Mouse (Mus musculus) spleen, adult 2 months (tissue): ENCODE measurements at regions not wholly inside any gene's neighbourhood (a gene's known extent, or its start where the extent isn't known, plus 50 kb on each side); places are given as distances from the start of the nearest gene placed in this dataset.

ENCODE experiments used
- DNase-seq, 2 experiments: peaks; one replicate each; pipeline versions ENCODE4 v3.0.0 to v3.0.0-alpha.2; 2012 to 2021; ENCODE audit warnings: low spot score in 2 of 2, low read depth in 1 of 2
- H3K27ac ChIP-seq: fragments of 200-500 bp; 2 replicates; pipeline ENCODE4 v1.5.1; 2012; ENCODE audit warnings: low read length, inconsistent platforms; ENCODE audit not compliant: insufficient read depth
- H3K27me3 ChIP-seq: fragments of 200-500 bp; 2 replicates; pipeline ENCODE4 v1.6.1; 2012; ENCODE audit warnings: mild to moderate bottlenecking, moderate library complexity, low read length, inconsistent platforms; ENCODE audit not compliant: control insufficient read depth, insufficient read depth
- H3K36me3 ChIP-seq: fragments of 200-500 bp; 2 replicates; pipeline ENCODE4 v1.6.1; 2012; ENCODE audit warnings: mild to moderate bottlenecking, low read length, inconsistent platforms; ENCODE audit not compliant: control insufficient read depth, insufficient read depth
- H3K4me1 ChIP-seq: fragments of 200-500 bp; 2 replicates; pipeline ENCODE4 v1.6.1; 2011; ENCODE audit warnings: inconsistent platforms; ENCODE audit not compliant: control insufficient read depth, insufficient read depth, insufficient read length
- H3K4me3 ChIP-seq: fragments of 200-500 bp; 2 replicates; pipeline ENCODE4 v1.5.1; 2011; ENCODE audit warnings: mild to moderate bottlenecking, inconsistent platforms; ENCODE audit not compliant: insufficient read depth, insufficient read length; ENCODE audit errors: extremely low read depth
- CTCF ChIP-seq: fragments of 200-500 bp; IDR thresholded peaks from 2 replicates; pipeline ENCODE4 v1.5.1; 2011; ENCODE audit warnings: mild to moderate bottlenecking, inconsistent platforms; ENCODE audit not compliant: insufficient read depth, insufficient read length, insufficient replicate concordance; ENCODE audit errors: extremely low read depth
- POLR2A ChIP-seq: fragments of 200-500 bp; IDR thresholded peaks from 2 replicates; pipeline ENCODE4 v1.6.1; 2011; ENCODE audit warnings: low read depth, low read length, inconsistent platforms
- WGBS: fragments of 180-500 bp; shearing (Covaris S2); methylation state at CpG from one replicate; pipeline ENCODE4 v1.1.7; 2018; 5-methylcytosine and 5-hydroxymethylcytosine counted together

DNA sequence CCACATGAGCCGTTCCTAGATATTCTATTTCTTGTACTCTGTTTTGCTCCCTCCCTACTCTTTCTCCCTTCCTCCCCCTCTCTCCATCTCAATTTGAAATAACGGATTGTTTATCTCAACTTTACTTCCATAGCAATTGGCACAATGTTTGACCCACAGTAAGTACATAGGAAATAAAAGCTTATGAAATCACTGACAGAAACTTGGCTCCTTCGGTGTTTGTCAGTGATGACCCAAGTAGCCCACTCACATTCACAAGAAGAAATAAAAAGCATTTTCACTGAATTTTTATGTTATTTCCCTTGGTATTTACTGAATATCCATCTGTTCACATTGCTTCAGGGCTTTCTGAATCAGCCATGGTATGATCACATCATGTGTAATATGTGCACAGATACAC lies 260.2 kb upstream of the Actbl2 start:
- WGBS = 85% methylated on average over 3 of the region's 3 CpGs
- Histone ChIP-seq H3K4me3 (no peak overlapping the region), H3K36me3 (no peaks in the 10 kb centered on the region), H3K27me3 (no peaks in the 10 kb centered on the region), H3K27ac (no peak overlapping the region), H3K4me1 (no peaks in the 10 kb centered on the region)
- TF ChIP-seq POLR2A (no peak), CTCF (no peak)
- no peak for DNase-seq

DNA sequence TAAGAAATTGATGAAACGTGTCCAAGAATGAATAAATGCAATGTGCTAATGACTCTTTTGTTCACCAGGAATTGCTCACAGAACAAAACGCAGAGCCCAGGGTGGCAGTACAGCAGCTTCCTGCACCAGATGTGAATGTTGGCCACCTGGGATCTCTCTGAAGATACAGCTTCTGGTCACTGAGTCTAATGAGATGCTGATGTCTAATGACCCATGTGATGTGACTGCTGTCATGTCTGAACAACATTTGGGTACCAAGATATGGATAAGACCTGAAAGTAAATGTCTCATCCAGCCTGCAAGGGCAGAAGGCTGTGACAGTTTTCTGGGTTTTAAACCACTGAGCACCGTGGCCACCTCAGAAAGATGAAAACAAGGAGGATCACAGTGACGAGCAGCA lies 252.1 kb upstream of the Actbl2 start:
- H3K4me1 ChIP-seq = no peaks in the 10 kb centered on the region
- TF ChIP-seq POLR2A = no peak
- no peak for TF ChIP-seq CTCF
- H3K27me3 ChIP-seq = no peaks in the 10 kb centered on the region
- no peak overlapping the region for H3K4me3 ChIP-seq
- WGBS = 88% methylated on average over 4 of the region's 4 CpGs
- no peaks in the 10 kb centered on the region for H3K36me3 ChIP-seq
- no peak overlapping the region for H3K27ac ChIP-seq
- DNase-seq = no peak

DNA sequence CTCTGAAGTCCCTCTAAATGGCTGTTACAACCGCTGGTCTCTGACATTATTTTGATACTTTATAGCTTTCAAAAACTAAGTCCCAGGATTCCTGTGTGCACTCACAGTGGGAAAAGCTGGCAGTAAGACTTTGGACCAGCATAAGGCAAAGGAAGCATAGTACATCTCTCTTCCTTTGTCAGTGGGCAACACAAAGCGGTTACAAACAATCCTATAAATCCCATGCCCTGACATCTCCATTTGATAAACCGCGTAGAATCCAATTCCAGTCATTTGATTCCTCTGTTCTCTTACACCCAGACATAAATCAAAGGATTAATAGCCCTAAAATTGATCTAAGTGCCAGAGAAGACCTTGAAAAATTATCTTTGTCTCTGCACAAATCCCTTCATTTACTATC lies 240.7 kb upstream of the Actbl2 start:
- Histone ChIP-seq H3K27ac (no peak overlapping the region), H3K36me3 (no peaks in the 10 kb centered on the region), H3K4me1 (no peaks in the 10 kb centered on the region), H3K4me3 (no peak overlapping the region), H3K27me3 (no peaks in the 10 kb centered on the region)
- TF ChIP-seq CTCF (no peak), POLR2A (no peak)
- WGBS = 91% methylated on average over 4 of the region's 4 CpGs
- no peak for DNase-seq

DNA sequence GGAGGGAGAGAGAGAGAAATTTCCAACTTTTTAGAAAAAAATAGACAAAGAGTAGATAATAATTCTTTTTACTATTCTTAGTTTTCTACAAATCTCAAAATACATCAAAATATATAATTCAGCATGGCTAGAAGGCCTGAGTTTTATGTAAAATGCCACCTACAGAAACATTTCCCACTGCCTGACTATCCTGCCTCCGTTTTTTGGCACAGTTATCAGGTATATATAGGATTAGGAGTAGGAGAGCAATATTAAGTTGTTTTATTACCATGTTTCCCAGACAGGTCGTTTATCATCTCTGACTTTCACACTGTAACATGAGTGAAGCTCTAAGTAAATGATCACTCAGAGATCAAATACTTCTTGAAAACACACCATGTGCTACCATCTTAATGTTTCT lies 224.7 kb upstream of the Actbl2 start:
- no peak overlapping the region for H3K4me3 ChIP-seq
- H3K27me3 ChIP-seq = no peaks in the 10 kb centered on the region
- 68% methylated on average over 2 of the region's 2 CpGs for WGBS
- no peak for TF ChIP-seq POLR2A
- no peak for TF ChIP-seq CTCF
- no peaks in the 10 kb centered on the region for H3K4me1 ChIP-seq
- no peaks in the 10 kb centered on the region for H3K36me3 ChIP-seq
- H3K27ac ChIP-seq = no peak overlapping the region
- DNase-seq = no peak

DNA sequence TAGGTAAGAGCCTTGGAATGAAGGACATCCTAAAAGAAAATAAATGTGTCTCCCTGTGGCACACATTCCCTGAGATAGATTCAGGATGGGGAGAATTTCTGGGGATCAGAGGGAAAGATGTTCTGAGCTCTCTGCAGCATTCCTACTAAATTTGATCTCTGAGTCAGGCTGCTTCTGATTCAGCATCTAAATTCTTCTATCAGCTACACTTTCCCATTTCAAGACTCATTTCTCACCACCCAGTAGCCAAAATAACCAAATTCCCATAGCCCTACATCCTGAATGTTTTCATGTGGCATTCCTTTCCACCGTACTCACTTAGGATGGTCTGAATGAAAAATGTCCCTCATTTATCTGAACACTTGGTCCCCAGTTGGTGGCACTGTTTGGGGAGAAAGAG lies 223.2 kb upstream of the Actbl2 start:
- Histone ChIP-seq H3K4me3 (no peak overlapping the region), H3K27ac (no peak overlapping the region), H3K36me3 (no peaks in the 10 kb centered on the region), H3K4me1 (no peaks in the 10 kb centered on the region), H3K27me3 (no peaks in the 10 kb centered on the region)
- 87% methylated on average over 1 of the region's 1 CpGs for WGBS
- no peak for DNase-seq
- TF ChIP-seq CTCF (no peak), POLR2A (no peak)

DNA sequence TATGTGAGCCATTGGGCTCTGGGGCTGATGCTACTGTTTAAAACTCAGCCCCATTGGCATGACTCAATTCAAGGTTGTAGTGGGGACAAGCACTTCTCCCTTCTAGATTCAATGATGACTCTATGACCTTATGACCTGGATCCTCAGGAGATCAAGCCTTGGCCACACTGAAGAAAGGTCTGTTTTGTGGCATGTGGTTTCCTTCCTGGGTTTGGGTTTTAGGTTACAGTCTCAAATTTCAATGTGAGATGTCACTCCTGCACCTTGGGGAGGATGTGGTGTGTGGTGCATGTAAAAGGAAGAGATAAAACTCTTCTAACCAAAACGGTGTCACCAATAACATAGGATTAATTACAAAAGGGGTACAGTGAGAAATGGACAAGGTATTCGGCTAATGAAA lies 211.2 kb upstream of the Actbl2 start:
- no peak for DNase-seq
- Histone ChIP-seq H3K4me1 (no peaks in the 10 kb centered on the region), H3K36me3 (no peaks in the 10 kb centered on the region), H3K27me3 (no peaks in the 10 kb centered on the region; the same call in 1 of the 2 replicates), H3K27ac (no peak overlapping the region), H3K4me3 (no peak overlapping the region)
- 1% methylated on average over 2 of the region's 2 CpGs for WGBS
- TF ChIP-seq POLR2A = no peak
- no peak for TF ChIP-seq CTCF

DNA sequence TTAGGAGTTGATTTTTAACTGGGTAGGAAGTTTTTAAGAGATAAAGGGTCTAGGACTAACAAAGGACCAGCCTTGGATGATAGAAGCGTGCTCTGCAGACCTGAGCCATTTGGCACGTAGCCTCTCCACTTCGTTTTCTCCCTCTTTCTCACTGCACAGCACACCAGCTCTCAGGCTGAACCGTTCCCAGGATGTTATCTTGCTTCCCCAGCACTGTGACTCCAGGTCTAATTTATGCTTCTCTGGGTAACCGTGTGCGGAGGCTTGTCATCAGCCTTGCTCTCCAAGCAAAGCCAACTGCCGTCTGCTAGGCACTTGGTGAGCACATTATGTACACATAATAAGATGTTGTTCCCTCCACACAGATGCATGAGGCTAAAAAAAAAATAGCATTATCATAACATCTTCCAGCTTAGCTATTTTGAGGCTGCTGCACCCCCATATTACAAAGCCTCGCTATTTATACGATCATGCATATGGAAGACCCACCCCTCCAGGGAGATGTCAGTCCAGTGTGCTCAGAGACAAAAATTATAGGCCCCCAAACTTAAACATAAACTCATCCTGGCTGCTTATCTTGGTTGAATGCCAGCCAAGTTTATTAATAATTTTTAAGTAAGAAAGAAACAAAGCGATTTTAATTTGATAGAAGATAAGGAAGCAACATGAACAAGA lies 210.3 kb upstream of the Actbl2 start:
- H3K27me3 ChIP-seq = no peaks in the 10 kb centered on the region; the same call in 1 of the 2 replicates
- TF ChIP-seq CTCF (no peak), POLR2A (no peak)
- H3K4me3 ChIP-seq = no peak overlapping the region
- no peaks in the 10 kb centered on the region for H3K4me1 ChIP-seq
- no peak for DNase-seq
- 15% methylated on average over 10 of the region's 10 CpGs for WGBS
- H3K36me3 ChIP-seq = no peaks in the 10 kb centered on the region
- H3K27ac ChIP-seq = no peak overlapping the region

DNA sequence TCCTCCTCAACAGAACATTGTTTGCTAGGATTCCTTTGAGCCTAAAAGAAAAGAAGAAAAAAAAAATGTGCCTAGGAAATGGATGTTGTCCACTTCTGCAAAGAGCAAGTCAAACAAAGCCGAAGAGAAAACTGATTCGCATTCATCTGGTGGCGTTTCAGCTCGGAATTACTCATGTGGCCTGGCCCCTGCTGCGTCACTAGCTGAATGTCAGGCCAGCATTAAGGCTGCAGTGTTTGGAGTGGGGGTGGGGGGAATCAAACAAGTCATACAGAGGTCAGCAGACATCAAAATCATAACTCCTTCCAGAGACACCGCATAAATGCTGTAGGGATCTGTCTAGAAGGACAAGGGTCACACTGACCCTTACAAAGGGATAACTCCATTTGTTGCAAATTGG lies 204.7 kb upstream of the Actbl2 start:
- H3K27me3 ChIP-seq = no peaks in the 10 kb centered on the region
- H3K36me3 ChIP-seq = no peaks in the 10 kb centered on the region

More for the DNA sequence above, 204.7 kb upstream of the Actbl2 start:
- no peak overlapping the region for H3K27ac ChIP-seq
- H3K4me3 ChIP-seq = no peak overlapping the region
- no peaks in the 10 kb centered on the region for H3K4me1 ChIP-seq
- no peak for TF ChIP-seq CTCF
- no peak for TF ChIP-seq POLR2A
- WGBS = 62% methylated on average over 6 of the region's 6 CpGs
- DNase-seq = no peak
